Mouse (Mus musculus) embryo, embryonic 10.5 days (tissue): ENCODE results near the gene Gpn1.
"Not testable (repeated sequence)": the region's sequence is repeated elsewhere in the genome, so short reads cannot be mapped to it uniquely, and the experiment has no call there.

ENCODE experiments used
- DNase-seq: peaks from one replicate; pipeline ENCODE4 v3.0.0-alpha.2; 2015; ENCODE audit warnings: low spot score

The Gpn1 gene

DNA sequence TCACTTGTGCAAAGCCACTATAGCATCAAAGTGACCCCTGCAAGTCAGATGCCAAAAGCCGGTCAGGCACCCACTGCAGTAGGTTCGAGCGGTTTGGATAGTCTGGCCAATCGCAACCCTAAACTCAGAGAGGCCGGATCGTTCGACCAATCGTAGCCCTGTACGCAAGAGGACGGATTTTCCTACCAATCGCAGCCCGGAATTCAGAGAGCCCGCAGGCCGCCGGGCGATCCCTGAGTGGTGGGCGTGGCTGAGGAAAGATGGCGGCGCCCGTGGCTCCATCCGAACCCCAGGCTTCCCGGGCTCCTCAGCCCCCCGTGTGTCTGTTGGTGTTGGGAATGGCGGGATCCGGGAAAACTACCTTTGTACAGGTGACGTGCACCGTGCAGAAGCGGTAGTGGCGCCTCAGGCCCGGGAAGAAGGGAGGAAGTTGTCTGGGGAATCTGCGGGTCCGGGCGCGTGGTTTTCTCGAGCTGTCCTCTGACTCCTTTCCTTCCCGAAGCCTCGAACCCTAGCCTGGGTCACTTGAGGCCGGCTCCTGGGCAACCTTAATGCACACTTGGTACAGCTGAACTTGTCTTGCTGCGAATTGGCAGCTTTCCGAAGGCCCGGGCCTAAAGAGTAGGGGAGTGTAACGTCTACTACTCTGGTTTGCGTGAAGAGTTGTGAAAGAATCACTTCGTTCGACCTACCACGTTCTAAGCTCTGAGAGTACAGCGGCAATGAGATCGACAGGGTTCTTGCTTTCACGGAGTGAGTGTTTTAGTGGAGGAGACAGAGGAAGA is at the start of gene Gpn1:
Gene Gpn1, plus strand, starts transcription at position 229 of the 785 bp plus-strand sequence.
- DNase-seq, result peak; percentile 97

GRCm38 (mm10) chr5:31451336-31451735 is 43.2 kb upstream of the Gpn1 start:
- no peak for DNase-seq

DNA sequence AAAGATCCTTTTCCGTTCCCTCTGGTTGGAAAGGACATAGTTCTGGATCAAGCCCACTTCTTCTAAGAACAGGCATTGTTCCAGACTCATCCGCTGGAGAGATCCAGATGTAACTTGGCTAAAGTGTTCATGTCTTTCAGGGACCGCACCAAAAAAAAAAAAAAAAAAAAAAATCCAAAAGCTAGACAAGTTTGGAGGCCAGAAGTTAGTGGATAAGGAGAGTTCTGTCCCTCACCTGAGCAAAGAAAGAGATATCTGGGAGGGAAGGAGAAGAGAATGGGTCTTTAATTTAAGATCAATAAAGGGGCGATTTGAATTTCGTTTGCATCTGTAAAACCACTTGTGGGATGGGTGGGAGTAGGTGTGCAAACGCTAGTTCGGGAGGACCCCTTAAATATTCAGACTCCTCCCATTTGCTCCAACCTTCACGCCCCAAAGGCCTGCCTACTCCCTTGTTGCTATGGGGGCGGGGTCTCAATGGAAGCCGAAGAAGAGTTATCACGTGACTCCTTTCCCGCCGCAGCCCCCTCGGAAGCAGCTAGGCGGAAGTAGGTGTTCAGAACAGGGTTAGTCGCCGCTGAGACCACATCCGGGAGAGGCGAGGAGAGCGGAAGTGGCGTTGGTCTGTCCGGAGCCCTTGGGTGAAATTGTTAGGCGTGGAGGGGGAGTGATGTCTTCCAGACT is 42.5 kb upstream of the Gpn1 start, which contains the start of gene Zfp512:
Gene Zfp512, plus strand, starts transcription at position 554 of the 684 bp plus-strand sequence.
- peak; percentile 99 for DNase-seq

GRCm38 (mm10) chr5:31452562-31452878 is 42.0 kb upstream of the Gpn1 start:
- DNase-seq, result no peak

DNA sequence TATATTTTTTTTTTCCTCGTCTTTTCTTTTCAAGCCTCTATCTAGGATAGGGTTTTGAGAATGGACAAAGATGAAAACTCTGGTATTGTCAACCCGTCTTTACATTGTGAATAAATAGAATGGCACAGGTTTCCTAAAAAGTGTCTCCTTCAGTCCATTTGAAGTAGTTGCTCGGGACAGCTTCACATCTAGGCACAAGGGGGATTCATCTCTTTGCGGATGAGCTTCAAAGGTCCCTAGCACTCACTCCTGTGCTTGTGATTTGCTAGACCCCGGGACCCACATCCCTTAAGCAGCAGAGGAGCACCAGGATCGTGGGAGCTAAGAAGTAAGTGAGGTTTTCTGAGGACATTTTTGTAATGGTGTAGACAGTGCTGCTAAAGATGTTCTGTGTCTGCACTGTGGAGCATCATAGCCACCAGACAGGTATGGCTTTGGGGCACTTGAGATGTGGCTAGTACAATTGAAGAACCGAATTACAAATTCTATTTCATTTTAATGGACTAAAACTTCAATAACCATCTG is 41.6 kb upstream of the Gpn1 start:
- DNase-seq, result peak; percentile 24

DNA sequence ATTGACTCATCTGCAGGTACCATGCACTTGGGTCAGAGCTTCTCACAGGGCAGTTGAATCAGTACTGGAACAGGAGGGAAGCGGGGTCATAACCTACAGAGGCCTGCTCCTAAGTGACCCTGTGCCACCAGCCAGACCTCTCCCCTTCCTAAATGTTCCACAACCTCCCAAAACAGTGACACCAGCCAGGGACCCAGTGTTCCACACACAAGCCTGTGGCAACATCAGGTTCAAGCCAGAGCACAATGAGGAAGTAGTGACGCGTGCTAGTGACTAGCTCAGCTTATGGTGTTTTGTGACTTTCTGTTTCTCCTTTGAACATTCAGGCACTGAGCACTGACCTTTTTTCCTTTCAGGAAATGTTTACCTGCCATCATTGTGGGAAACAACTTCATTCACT is 26.7 kb upstream of the Gpn1 start:
- DNase-seq, result no peak

DNA sequence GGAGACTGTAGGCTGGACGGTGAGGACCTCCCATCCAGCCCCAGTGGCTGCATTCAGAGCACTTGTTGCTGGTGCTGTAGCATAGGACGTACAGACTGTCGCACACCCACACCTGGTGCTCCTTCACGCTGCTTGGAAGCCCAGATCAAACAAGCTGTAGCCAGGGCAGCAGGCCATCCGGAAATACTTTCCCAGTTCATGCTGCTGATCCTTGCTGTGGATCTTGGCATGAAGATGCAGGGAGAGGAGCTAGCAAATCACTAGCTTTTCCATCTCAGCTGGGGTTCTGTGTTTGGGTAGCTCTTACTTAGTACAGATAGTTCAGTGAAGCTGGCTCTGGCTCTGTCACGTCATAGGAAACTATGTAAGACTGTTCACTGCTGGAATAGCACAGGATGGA is 24.8 kb upstream of the Gpn1 start:
- no peak for DNase-seq

DNA sequence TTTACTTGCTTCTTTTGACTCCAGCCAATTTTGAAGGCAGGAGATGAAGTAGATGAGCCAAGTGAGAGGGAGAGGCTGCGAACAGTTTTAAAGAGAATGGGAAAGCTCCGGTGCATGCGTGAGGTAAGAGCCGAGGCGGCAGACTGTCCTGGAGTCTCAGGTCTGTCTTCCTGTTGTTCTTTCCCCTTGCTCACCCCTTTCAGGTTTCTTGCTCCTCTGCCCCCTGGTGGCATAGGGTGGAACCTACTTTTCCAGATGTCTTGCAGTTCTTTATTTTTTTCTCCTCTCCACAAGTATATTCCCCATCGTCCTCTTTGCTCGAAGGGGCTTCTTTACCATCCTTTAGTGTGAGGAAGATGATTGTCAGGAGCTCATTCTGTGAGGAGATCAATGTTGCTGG is 24.2 kb upstream of the Gpn1 start:
- DNase-seq, result peak; percentile 65

- no peak for DNase-seq
Measured at GRCm38 (mm10) chr5:31480536-31480935, 14.0 kb upstream of the Gpn1 start.

DNA sequence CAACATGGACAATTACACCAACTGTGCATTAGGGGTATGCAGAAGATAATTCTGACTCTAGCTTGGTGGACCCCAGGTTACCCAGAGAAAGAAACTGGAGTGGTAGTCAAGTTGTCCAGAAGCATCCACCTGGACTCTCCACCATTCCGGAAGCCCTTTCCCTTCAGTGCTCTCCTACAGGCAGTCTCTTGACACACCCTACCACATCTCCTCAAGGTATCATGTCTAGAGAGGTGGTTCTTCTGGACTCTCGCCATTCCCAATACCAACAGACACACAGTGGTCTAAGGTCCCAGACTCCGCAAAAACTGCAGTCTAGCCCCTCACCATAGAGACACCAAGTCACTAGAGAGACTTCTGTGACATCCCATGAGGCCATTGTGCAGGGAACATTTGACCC is 9.1 kb upstream of the Gpn1 start, which contains the start of gene 4930548H24Rik:
Gene 4930548H24Rik, plus strand, starts transcription at position 301 of the 400 bp plus-strand sequence.
- no peak for DNase-seq

DNA sequence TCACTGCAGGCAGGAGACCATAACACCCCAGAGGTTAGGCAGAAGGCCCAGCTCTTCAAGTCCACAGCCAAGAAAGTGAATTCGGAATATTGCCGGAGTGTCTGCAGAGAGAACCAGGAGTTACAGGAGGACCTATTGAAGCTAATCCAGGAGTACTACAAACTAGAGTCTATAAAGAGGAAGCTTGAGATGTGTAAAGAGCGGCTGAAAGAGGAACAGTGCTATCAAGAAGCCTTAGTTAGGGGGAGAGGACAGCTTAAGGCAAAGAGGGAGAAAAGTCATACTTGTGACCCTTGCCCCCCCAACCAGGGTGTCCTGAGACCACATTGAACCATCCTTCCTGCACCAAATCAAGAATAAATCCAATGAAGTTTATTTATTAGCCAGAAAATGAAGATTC is 6.7 kb upstream of the Gpn1 start:
- no peak for DNase-seq

- DNase-seq, result no peak
Measured at GRCm38 (mm10) chr5:31489116-31489769, 5.3 kb upstream of the Gpn1 start.

DNA sequence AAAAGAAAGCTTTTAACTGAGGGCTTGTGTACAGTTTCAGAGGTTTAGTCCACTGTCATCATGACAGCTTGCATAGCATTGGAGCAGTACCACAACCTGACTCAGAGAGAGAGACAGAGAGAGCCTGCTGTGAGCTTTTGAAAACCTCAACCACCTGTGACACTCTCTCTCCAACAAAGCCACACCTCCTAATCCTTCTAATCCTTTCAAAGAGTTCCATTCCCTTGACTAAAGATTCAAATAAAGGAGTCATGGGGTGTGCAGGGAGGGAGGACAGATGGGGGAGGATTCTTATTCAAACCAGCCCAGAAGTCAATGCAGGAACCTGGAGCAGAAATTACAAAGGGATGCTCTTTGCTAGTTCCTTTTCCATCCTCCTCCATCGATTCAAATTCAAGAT is 2.5 kb upstream of the Gpn1 start:
- DNase-seq, result no peak

GRCm38 (mm10) chr5:31504843-31505242 is 10.3 kb downstream of the Gpn1 start:
- no peak for DNase-seq

DNA sequence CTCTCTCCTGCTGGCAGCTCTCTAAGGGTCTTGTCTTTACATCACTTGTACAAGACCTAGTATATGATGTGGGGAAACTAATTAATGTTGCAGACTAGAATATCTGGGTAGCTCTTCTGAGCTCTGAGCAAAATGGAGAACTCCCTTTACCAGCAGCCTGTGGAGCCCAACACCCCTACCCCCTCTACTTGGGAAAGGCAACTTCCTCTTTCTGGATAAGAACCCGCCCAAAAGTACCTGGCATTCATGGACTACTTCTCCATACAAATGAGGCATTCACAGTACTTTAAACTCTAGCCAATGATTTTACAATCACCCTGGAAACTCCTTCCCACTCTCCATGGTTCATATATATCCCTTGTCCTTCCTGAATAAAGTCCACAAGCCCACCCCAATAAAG is 17.9 kb downstream of the Gpn1 start:
- DNase-seq, result no peak

- no peak for DNase-seq
Measured at GRCm38 (mm10) chr5:31520556-31520955, 26.0 kb downstream of the Gpn1 start.

DNA sequence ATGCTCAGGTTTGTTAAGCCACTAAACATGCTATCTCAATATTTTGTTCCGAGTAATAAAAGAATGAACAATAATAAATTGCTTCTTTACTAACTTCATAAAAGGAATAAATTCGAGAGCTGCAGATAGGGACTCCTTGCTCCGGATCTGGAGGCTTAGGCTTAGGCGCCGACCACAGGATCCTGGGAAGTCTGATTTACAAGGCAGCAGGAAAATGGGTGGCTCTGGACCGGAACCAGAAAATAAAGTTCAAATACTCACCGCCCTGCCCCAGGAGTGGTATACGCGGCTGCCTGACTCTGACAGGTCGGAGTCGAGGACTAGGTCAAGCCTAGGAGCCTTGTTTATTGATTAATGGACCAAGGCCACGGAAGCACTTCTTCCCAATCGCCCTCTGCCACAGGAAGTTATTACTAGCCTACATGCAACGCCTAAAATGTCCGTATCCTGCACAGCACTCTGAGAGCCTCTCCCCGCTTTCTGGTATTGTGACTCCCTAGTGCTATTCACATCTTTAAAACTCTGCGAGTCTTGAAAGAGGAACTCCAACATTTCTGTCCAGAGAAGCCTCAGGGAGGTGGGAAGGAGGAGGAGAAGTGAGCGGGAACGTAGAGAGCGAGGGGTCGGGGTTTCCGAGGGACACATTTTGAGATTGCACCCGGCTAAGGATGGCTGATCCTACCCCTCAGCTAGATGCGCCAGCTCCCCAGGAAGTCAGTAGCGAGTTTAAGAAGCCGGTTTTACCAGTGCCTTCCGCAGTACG is 32.0 kb downstream of the Gpn1 start, which contains the start of gene Slc4a1ap:
Gene Slc4a1ap, plus strand, starts transcription at position 642 of the 763 bp plus-strand sequence.
- peak; percentile 88 for DNase-seq

DNA sequence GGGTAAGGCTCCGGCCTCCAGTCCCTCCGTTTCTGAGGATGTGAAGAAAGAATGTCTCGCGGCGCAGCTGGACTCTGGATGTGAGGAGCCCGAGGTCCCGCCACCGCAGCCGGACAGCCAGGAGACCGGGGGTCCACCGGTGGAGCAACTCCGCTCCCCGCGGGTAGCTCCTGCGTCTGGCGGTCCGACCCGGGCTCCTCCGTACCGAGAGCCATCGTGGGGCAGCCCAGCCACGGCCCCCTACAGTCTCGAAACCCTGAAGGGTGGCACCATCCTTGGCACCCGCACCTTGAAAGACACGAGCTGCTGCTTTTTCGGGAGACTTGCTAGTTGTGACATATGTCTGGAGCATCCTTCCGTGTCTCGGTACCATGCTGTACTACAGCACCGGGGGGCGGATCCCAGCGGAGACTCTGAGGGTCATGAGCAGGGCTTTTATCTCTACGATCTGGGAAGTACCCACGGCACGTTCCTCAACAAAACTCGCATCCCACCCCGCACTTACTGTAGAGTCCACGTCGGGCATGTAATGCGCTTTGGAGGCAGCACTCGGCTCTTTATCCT is 32.7 kb downstream of the Gpn1 start:
- DNase-seq, result peak; percentile 5

DNA sequence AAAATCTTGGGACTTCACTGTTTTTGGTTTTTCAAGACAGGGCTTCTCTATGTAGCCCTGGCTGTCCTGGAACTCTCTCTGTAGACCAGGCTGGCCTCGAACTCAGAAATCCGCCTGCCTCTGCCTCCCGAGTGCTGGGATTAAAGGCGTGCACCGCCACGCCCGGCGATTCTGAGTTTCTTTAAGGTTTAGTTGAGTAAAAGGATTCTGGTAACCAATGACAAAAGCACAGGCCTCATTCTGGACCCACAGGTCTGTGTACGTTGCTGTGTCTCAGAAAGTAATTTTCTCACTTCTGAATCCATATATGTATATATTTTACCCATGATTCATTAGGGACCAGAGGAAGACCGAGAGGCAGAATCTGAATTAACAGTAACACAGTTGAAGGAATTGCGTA is 33.2 kb downstream of the Gpn1 start, which contains the start of gene Supt7l:
Gene Supt7l, minus strand, starts transcription at position 101 of the 400 bp plus-strand sequence.
- not testable (repeated sequence) for DNase-seq

DNA sequence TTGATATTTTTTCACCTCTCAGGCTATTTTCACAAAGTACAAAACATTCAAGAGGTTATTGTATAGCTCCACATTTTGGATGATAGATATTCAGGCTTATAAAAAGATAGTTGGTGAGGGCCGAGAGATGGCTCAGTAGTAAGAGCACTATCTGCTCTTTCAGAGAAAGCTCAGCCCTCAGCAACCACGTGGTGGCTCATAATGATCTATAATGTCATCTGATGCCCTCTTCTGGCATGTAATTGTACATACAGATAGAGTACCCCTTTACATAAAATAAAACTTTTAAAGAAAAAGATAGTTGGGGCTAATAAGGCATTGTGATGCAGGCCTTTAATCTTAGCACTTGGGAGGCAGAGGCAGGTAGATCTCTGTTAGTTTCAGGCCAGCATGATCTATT is 34.0 kb downstream of the Gpn1 start:
- DNase-seq, result no peak

- DNase-seq, result peak; percentile 7
Measured at GRCm38 (mm10) chr5:31535228-31535627, 40.7 kb downstream of the Gpn1 start.
